8 mouse cellular contexts compared by ENCODE assay signal in genomic region chr10:79682551-79682915, GRCm38 (mm10). TPM values are rescaled to one million over a fixed set of nuclear protein-coding genes. Genes with fewer than 3 reads are reported as not detected.
A peak's percentile ranks its signal among the peaks of the same experiment; 100 is the strongest.
DNase-seq lines count a peak whose midpoint lies in the region; ATAC-seq lines count a peak whose summit lies in the region.

No protein-coding gene starts in this region.

- H3K4me1 ChIP-seq in neural tube, embryonic 11.5 days (ENCODE audit: control insufficient read depth, insufficient read depth, low read length): peaks cover 17% of the 10 kb centered on the region
- H3K4me1 ChIP-seq in heart, embryonic 16.5 days (ENCODE audit: control insufficient read depth, insufficient read depth, low read length): peaks cover 34% of the 10 kb centered on the region
- peaks cover 27% of the 10 kb centered on the region for H3K4me1 ChIP-seq in limb, embryonic 15.5 days

- no peaks in the 10 kb centered on the region for H3K27me3 ChIP-seq in neural tube, embryonic 11.5 days (ENCODE audit: control insufficient read depth, insufficient read depth, low read length)
- H3K27me3 ChIP-seq in heart, embryonic 16.5 days (ENCODE audit: control insufficient read depth, insufficient read depth, low read length): no peaks in the 10 kb centered on the region
- H3K27me3 ChIP-seq in limb, embryonic 15.5 days: no peaks in the 10 kb centered on the region

- H3K36me3 ChIP-seq in neural tube, embryonic 11.5 days (ENCODE audit: control insufficient read depth, insufficient read depth, low read length): peaks cover 18% of the 10 kb centered on the region
- H3K36me3 ChIP-seq in heart, embryonic 16.5 days (ENCODE audit: control insufficient read depth, insufficient read depth): peaks cover 23% of the 10 kb centered on the region
- peaks cover 36% of the 10 kb centered on the region for H3K36me3 ChIP-seq in limb, embryonic 15.5 days

- H3K9ac ChIP-seq in neural tube, embryonic 11.5 days (ENCODE audit: low read length): peak overlapping the region; percentile 83
- peak overlapping the region; percentile 87 for H3K9ac ChIP-seq in heart, embryonic 16.5 days (ENCODE audit: low read length)
- peak overlapping the region; percentile 75 for H3K9ac ChIP-seq in limb, embryonic 15.5 days

- 0% methylated on average over 10 of the region's 10 CpGs for WGBS in neural tube, embryonic 11.5 days
- WGBS in heart, embryonic 16.5 days: 2% methylated on average over 10 of the region's 10 CpGs
- WGBS in limb, embryonic 15.5 days: under 1% methylated on average over 10 of the region's 10 CpGs

- peak; percentile 66 to 82 for DNase-seq in adrenal gland, adult (ENCODE audit: inconsistent age in 2 of 2, low spot score in 1 of 2)
- DNase-seq in adrenal gland, postnatal 4 days (ENCODE audit: low spot score in 2 of 2): no peak
- no peak for DNase-seq in neural tube, embryonic 11.5 days (ENCODE audit: low spot score)
- DNase-seq in neural tube, embryonic 10.5 days (ENCODE audit: extremely low spot score, low spot score): no peak
- peak; percentile 41 for DNase-seq in retina, embryonic 14.5 days (ENCODE audit: low spot score)
- DNase-seq in left cerebral cortex, adult 8-10 months (ENCODE audit: low spot score in 2 of 2): no peak

- no peaks in the 10 kb centered on the region for H3K9me3 ChIP-seq in neural tube, embryonic 11.5 days (ENCODE audit: control insufficient read depth, low read length)
- no peaks in the 10 kb centered on the region for H3K9me3 ChIP-seq in heart, embryonic 16.5 days (replicated peaks; ENCODE audit: control insufficient read depth, low read length)
- no peaks in the 10 kb centered on the region for H3K9me3 ChIP-seq in limb, embryonic 15.5 days

- H3K4me2 ChIP-seq in neural tube, embryonic 11.5 days (ENCODE audit: low read depth): peak overlapping the region; percentile 83
- H3K4me2 ChIP-seq in heart, embryonic 16.5 days (ENCODE audit: low read depth, low read length): peak overlapping the region; percentile 80
- H3K4me2 ChIP-seq in limb, embryonic 15.5 days: peak overlapping the region; percentile 84

- H3K4me3 ChIP-seq in neural tube, embryonic 11.5 days (ENCODE audit: low read depth, low read length): peak overlapping the region; percentile 92
- peak overlapping the region; percentile 90 for H3K4me3 ChIP-seq in heart, embryonic 16.5 days (ENCODE audit: low read length)
- H3K4me3 ChIP-seq in limb, embryonic 15.5 days: peak overlapping the region; percentile 71

- 0 out of 2 replicates have a peak overlapping the region, but pooled peaks have one; percentile 39 for H3K27ac ChIP-seq in neural tube, embryonic 11.5 days (ENCODE audit: low read depth, low read length)
- peak overlapping the region; percentile 91 for H3K27ac ChIP-seq in heart, embryonic 16.5 days (ENCODE audit: low read length)
- H3K27ac ChIP-seq in limb, embryonic 15.5 days: peak overlapping the region; percentile 87

- no peak; the same call in none of the 2 replicates for ATAC-seq in neural tube, embryonic 11.5 days (ENCODE audit: insufficient read depth, low FRiP score, low TSS enrichment)
- ATAC-seq in heart, embryonic 16.5 days (replicated peaks; ENCODE audit: extremely low read depth, insufficient read depth, low FRiP score): no peak
- ATAC-seq in limb, embryonic 15.5 days (ENCODE audit: insufficient number of reproducible peaks, low FRiP score, low TSS enrichment, low read depth): no peak

RNA-seq across cellular contexts. Expression of gene Cdc34, which starts 0.5 kb away (rescaled TPM):
- total RNA-seq in adrenal gland, postnatal 4 days (2021): 10 to 100 TPM; 72.6 to 78.1 TPM
- 165 and 168 TPM in 2 replicates for polyA plus RNA-seq in neural tube, embryonic 11.5 days (2014; fragmentation: Nextera tagmentation; extraction: Ambion mirVana)
- polyA plus RNA-seq in heart, embryonic 16.5 days (2015; fragmentation: Nextera tagmentation; extraction: Ambion mirVana): 98.0 and 101 TPM in 2 replicates
- polyA plus RNA-seq in limb, embryonic 15.5 days (2015; fragmentation: Nextera tagmentation; extraction: Ambion mirVana): 100 and 110 TPM in 2 replicates
- 10 to 100 TPM; 65.7 to 72.5 (median 70.4) TPM for total RNA-seq in left cerebral cortex, adult 8-10 months (2022)

RNA-seq across cellular contexts. Expression of gene Gzmm, which starts 6.3 kb away (rescaled TPM):
- total RNA-seq in adrenal gland, postnatal 4 days (2021): 1 to 10 TPM; 1.8 to 2.4 TPM
- 0.57 and 0.62 TPM in 2 replicates for polyA plus RNA-seq in neural tube, embryonic 11.5 days (2014; fragmentation: Nextera tagmentation; extraction: Ambion mirVana)
- polyA plus RNA-seq in heart, embryonic 16.5 days (2015; fragmentation: Nextera tagmentation; extraction: Ambion mirVana): 1.1 and 1.3 TPM in 2 replicates
- polyA plus RNA-seq in limb, embryonic 15.5 days (2015; fragmentation: Nextera tagmentation; extraction: Ambion mirVana): 0.86 and 1.3 TPM in 2 replicates
- 1 to 10 TPM; 2.2 to 3.6 (median 3.2) TPM for total RNA-seq in left cerebral cortex, adult 8-10 months (2022)

RNA-seq across cellular contexts. Expression of gene Tpgs1, which starts 13.4 kb away (rescaled TPM):
- total RNA-seq in adrenal gland, postnatal 4 days (2021): 10 to 100 TPM; 32.4 to 33.9 TPM
- 71.2 and 78.7 TPM in 2 replicates for polyA plus RNA-seq in neural tube, embryonic 11.5 days (2014; fragmentation: Nextera tagmentation; extraction: Ambion mirVana)
- polyA plus RNA-seq in heart, embryonic 16.5 days (2015; fragmentation: Nextera tagmentation; extraction: Ambion mirVana): 45.5 and 47.0 TPM in 2 replicates
- polyA plus RNA-seq in limb, embryonic 15.5 days (2015; fragmentation: Nextera tagmentation; extraction: Ambion mirVana): 54.6 and 58.9 TPM in 2 replicates
- total RNA-seq in left cerebral cortex, adult 8-10 months (2022): 10 to 100 TPM; 65.1 to 74.5 (median 69.8) TPM

RNA-seq across cellular contexts. Expression of gene Madcam1, which starts 18.2 kb away (rescaled TPM):
- total RNA-seq in adrenal gland, postnatal 4 days (2021): under 1 TPM; 0.28 to 0.64 TPM
- polyA plus RNA-seq in neural tube, embryonic 11.5 days (2014; fragmentation: Nextera tagmentation; extraction: Ambion mirVana): 1.5 and 2.5 TPM in 2 replicates
- polyA plus RNA-seq in heart, embryonic 16.5 days (2015; fragmentation: Nextera tagmentation; extraction: Ambion mirVana): 1.4 and 1.8 TPM in 2 replicates
- 5.4 and 5.8 TPM in 2 replicates for polyA plus RNA-seq in limb, embryonic 15.5 days (2015; fragmentation: Nextera tagmentation; extraction: Ambion mirVana)
- total RNA-seq in left cerebral cortex, adult 8-10 months (2022): under 1 TPM in 1 of 4 experiments, not detected in 3; 0.35 TPM

RNA-seq across cellular contexts. Expression of gene Bsg, which starts 21.8 kb away (rescaled TPM):
- 100 to 1,000 TPM; 504 to 513 TPM for total RNA-seq in adrenal gland, postnatal 4 days (2021)
- polyA plus RNA-seq in neural tube, embryonic 11.5 days (2014; fragmentation: Nextera tagmentation; extraction: Ambion mirVana): 591 and 595 TPM in 2 replicates
- polyA plus RNA-seq in heart, embryonic 16.5 days (2015; fragmentation: Nextera tagmentation; extraction: Ambion mirVana): 1,046 and 1,072 TPM in 2 replicates
- polyA plus RNA-seq in limb, embryonic 15.5 days (2015; fragmentation: Nextera tagmentation; extraction: Ambion mirVana): 910 and 960 TPM in 2 replicates
- 100 to 1,000 TPM; 545 to 609 (median 570) TPM for total RNA-seq in left cerebral cortex, adult 8-10 months (2022)

Comparison
In these comparisons a context has a peak if more than half of its experiments do, and no peak if none do; other contexts are left out.
1. DNase-seq: peak in adrenal gland, adult (2 of 2) and retina, embryonic 14.5 days (single experiment); none in adrenal gland, postnatal 4 days (0 of 2), neural tube, embryonic 11.5 days (single experiment), neural tube, embryonic 10.5 days (single experiment) and left cerebral cortex, adult 8-10 months (0 of 2).
2. H3K27ac ChIP-seq: peak in every context shown above with its lines; median percentile 91 in heart, embryonic 16.5 days; 87 in limb, embryonic 15.5 days; 39 in neural tube, embryonic 11.5 days.
3. Peak in every context shown above with its lines, with median percentiles within 50 percentile points of each other: H3K4me2 ChIP-seq, H3K4me3 ChIP-seq and H3K9ac ChIP-seq.